Mouse (Mus musculus) heart, adult 18-20 months (tissue): ENCODE measurements around the gene Adm. TPM values are rescaled to one million over a fixed set of nuclear protein-coding genes. Genes with fewer than 3 reads are reported as not detected.
"Not testable (repeated sequence)": the region's sequence is repeated elsewhere in the genome, so short reads cannot be mapped to it uniquely, and the experiment has no call there.

Experiments
- DNase-seq, 2 experiments: peaks; one replicate each; pipeline ENCODE4 v3.0.0; 2021 to 2022; ENCODE audit warnings: mixed read lengths in 1 of 2
- long read RNA-seq, 2 experiments: library from polyadenylated mRNA; stranded (forward); transcript quantifications; one replicate each; pipeline ENCODE4 v2.0.0; 2021
- total RNA-seq, 2 experiments: library from RNA; stranded (reverse); gene quantifications; 2 replicates each; pipeline ENCODE4 v1.2.3; 2021

Adm gene
- 1 to 10 TPM; 7.5 to 8.8 TPM for total RNA-seq
- long read RNA-seq, experiment 1, transcript Adm-201 (4 exons, 1,390 nt), result major isoform, 9 of 9 reads
- long read RNA-seq, experiment 1, partial matches to known transcripts, result 0 of 9 reads
- long read RNA-seq, experiment 1, other reads (novel, unspliced or antisense), result 0 of 9 reads
- long read RNA-seq, experiment 2, partial matches to known transcripts, result 0 of 3 reads
- long read RNA-seq, experiment 2, other reads (novel, unspliced or antisense), result 0 of 3 reads

- DNase-seq, result peak; percentile 93 to 94
Measured at GRCm38 (mm10) chr7:110627486-110628272, at the start of gene Adm. TSS of gene Adm (plus strand) at chr7:110627661.

- DNase-seq, result no peak
Measured at GRCm38 (mm10) chr7:110583705-110584104, 43.8 kb upstream of the Adm start.

- peak in 1 of 2 experiments; percentile 34 for DNase-seq
Measured at GRCm38 (mm10) chr7:110584159-110584558, 43.3 kb upstream of the Adm start.

- peak in 1 of 2 experiments; percentile 39 for DNase-seq
Measured at GRCm38 (mm10) chr7:110585250-110585649, 42.2 kb upstream of the Adm start.

GRCm38 (mm10) chr7:110587721-110588120 is 39.7 kb upstream of the Adm start:
- DNase-seq, result no peak

- not testable (repeated sequence) for DNase-seq
Measured at GRCm38 (mm10) chr7:110593991-110594390, 33.5 kb upstream of the Adm start.

GRCm38 (mm10) chr7:110597141-110597540 is 30.3 kb upstream of the Adm start:
- DNase-seq, result no peak

- no peak for DNase-seq
Measured at GRCm38 (mm10) chr7:110605476-110605875, 22.0 kb upstream of the Adm start.

- DNase-seq, result no peak
Measured at GRCm38 (mm10) chr7:110606906-110607305, 20.6 kb upstream of the Adm start.

- DNase-seq, result peak in 1 of 2 experiments; percentile 30
Measured at GRCm38 (mm10) chr7:110613381-110614132, 13.9 kb upstream of the Adm start.

- DNase-seq, result peak; percentile 88 to 94
Measured at GRCm38 (mm10) chr7:110614133-110615063, 13.1 kb upstream of the Adm start, which contains the start of gene Sbf2. TSS of gene Sbf2 (minus strand) at chr7:110614922.

GRCm38 (mm10) chr7:110615151-110615631 is 12.3 kb upstream of the Adm start:
- peak; percentile 85 to 87 for DNase-seq

GRCm38 (mm10) chr7:110615792-110616191 is 11.7 kb upstream of the Adm start:
- peak; percentile 44 to 55 for DNase-seq

GRCm38 (mm10) chr7:110619086-110619611 is 8.3 kb upstream of the Adm start:
- DNase-seq, result peak; percentile 50 to 63

GRCm38 (mm10) chr7:110624067-110624466 is 3.4 kb upstream of the Adm start:
- DNase-seq, result no peak

GRCm38 (mm10) chr7:110624961-110625360 is 2.5 kb upstream of the Adm start:
- DNase-seq, result no peak

GRCm38 (mm10) chr7:110625489-110625888 is 2.0 kb upstream of the Adm start:
- DNase-seq, result no peak

- DNase-seq, result peak in 1 of 2 experiments; percentile 43
Measured at GRCm38 (mm10) chr7:110626186-110627098, 1.0 kb upstream of the Adm start.

- DNase-seq, result no peak
Measured at GRCm38 (mm10) chr7:110627099-110627482, 370 bp upstream of the Adm start.

- DNase-seq, result no peak
Measured at GRCm38 (mm10) chr7:110628273-110628600, 776 bp downstream of the Adm start.
